In genomic region chr11:20671789-20672392, GRCm38 (mm10) we compare ENCODE assay signal across 12 mouse cellular contexts.
DNase-seq lines count a peak whose midpoint lies in the region; ATAC-seq and TF ChIP-seq lines count a peak whose summit lies in the region.
"Had no signal": no experiment of that assay in that cellular context is flagged by ENCODE, and none has a peak within 500 bp of the region (broad histone marks: within the 10 kb centered on the region; RNA-seq: fewer than 3 reads in every experiment).

No protein-coding gene starts in this region.

- no peak overlapping the region for H3K4me3 ChIP-seq in kidney, embryonic 15.5 days (replicated peaks)
- H3K4me3 ChIP-seq in testis, adult 2 months (ENCODE audit: control insufficient read depth, low read depth, low read length), result peak overlapping the region; percentile 28
- H3K4me3 ChIP-seq: liver, embryonic 15.5 days; neural tube, embryonic 15.5 days had no signal

- no peaks in the 10 kb centered on the region for H3K9me3 ChIP-seq in kidney, embryonic 15.5 days (replicated peaks)
- H3K9me3 ChIP-seq: liver, embryonic 15.5 days; neural tube, embryonic 15.5 days had no signal

- DNase-seq in cerebellum, postnatal 4 days (ENCODE audit: low spot score in 2 of 2), result peak; percentile 16 to 20
- DNase-seq in kidney, adult 18-20 months, result no peak
- no peak for DNase-seq in testis, postnatal 10 days (ENCODE audit: low spot score)
- no peak for DNase-seq in adrenal gland, adult 2 months
- no peak for DNase-seq in ovary, postnatal 10 days (ENCODE audit: low spot score)
- DNase-seq: B cell, adult 2 months; cerebellum, adult 9-11 months had no signal

- no peaks in the 10 kb centered on the region for H3K4me1 ChIP-seq in kidney, embryonic 15.5 days
- H3K4me1 ChIP-seq in testis, adult 2 months (ENCODE audit: control insufficient read depth, insufficient read depth, low read length), result no peaks in the 10 kb centered on the region; the same call in 1 of the 2 replicates
- H3K4me1 ChIP-seq: liver, embryonic 15.5 days; neural tube, embryonic 15.5 days had no signal

- ATAC-seq in cerebellum, adult (ENCODE audit: insufficient number of reproducible peaks, low FRiP score, low TSS enrichment), result no peak
- 0 out of 2 replicates have a peak, but pooled peaks have one; percentile 40 for ATAC-seq in kidney, embryonic 15.5 days (replicated peaks; ENCODE audit: low FRiP score)

- WGBS in kidney, embryonic 15.5 days, result 59% methylated on average over 6 of the region's 6 CpGs

- no peaks in the 10 kb centered on the region for H3K27me3 ChIP-seq in kidney, embryonic 15.5 days
- H3K27me3 ChIP-seq in testis, adult 2 months (ENCODE audit: control insufficient read depth, insufficient read depth, low read length), result no peaks in the 10 kb centered on the region
- H3K27me3 ChIP-seq: liver, embryonic 15.5 days; neural tube, embryonic 15.5 days had no signal

- H3K27ac ChIP-seq in kidney, embryonic 15.5 days, result no peak overlapping the region
- H3K27ac ChIP-seq in testis, adult 2 months (ENCODE audit: control insufficient read depth, insufficient read depth, low read depth, low read length), result no peak overlapping the region
- H3K27ac ChIP-seq: liver, embryonic 15.5 days; neural tube, embryonic 15.5 days had no signal

- no peak overlapping the region for H3K9ac ChIP-seq in kidney, embryonic 15.5 days
- H3K9ac ChIP-seq: liver, embryonic 15.5 days; neural tube, embryonic 15.5 days had no signal

- no peak for TF ChIP-seq POLR2A in testis, adult 2 months (IDR thresholded peaks at IDR 0.05; ENCODE audit: control insufficient read depth, low read depth, low read length)

- no peak for TF ChIP-seq CTCF in testis, adult 2 months (IDR thresholded peaks at IDR 0.05; ENCODE audit: control insufficient read depth, insufficient read depth, insufficient replicate concordance, low read depth, low read length)

- no peaks in the 10 kb centered on the region for H3K36me3 ChIP-seq in kidney, embryonic 15.5 days
- H3K36me3 ChIP-seq in testis, adult 2 months (ENCODE audit: control insufficient read depth, insufficient read depth, low read length), result no peaks in the 10 kb centered on the region
- H3K36me3 ChIP-seq: liver, embryonic 15.5 days; neural tube, embryonic 15.5 days had no signal

- H3K4me2 ChIP-seq in kidney, embryonic 15.5 days, result no peak overlapping the region
- H3K4me2 ChIP-seq: liver, embryonic 15.5 days; neural tube, embryonic 15.5 days had no signal

Comparison
In these comparisons a context has a peak if more than half of its experiments do, and no peak if none do; other contexts are left out.
1. DNase-seq: peak in cerebellum, postnatal 4 days (2 of 2); none in kidney, adult 18-20 months (single experiment), testis, postnatal 10 days (single experiment), adrenal gland, adult 2 months (single experiment) and ovary, postnatal 10 days (single experiment).